Mouse (Mus musculus) lung, embryonic 14.5 days (tissue): ENCODE data around the gene Gm266. TPM values are rescaled to one million over a fixed set of nuclear protein-coding genes. Genes with fewer than 3 reads are reported as not detected.

Experiments used
- ATAC-seq: fragments of 200-750 bp; cut with Nextera tagmentation; 2 replicates; pipeline ENCODE4 v1.8.0; 2017; ENCODE audit warnings: mild to moderate bottlenecking, moderate TSS enrichment, moderate library complexity; ENCODE audit not compliant: insufficient read depth
- DNase-seq: peaks from one replicate; pipeline ENCODE4 v3.0.0-alpha.2; 2015
- H3K27ac ChIP-seq: fragments of 300-500 bp; sonication (generic); 2 replicates; pipeline ENCODE4 v1.5.1; 2014; ENCODE audit warnings: low read depth, mild to moderate bottlenecking, moderate library complexity
- H3K27me3 ChIP-seq: fragments of 300-500 bp; sonication (generic); 2 replicates; pipeline ENCODE4 v1.6.1; 2014; ENCODE audit warnings: low read length, control low read depth; ENCODE audit not compliant: insufficient read depth
- H3K36me3 ChIP-seq: fragments of 300-500 bp; sonication (generic); 2 replicates; pipeline ENCODE4 v1.6.1; 2014; ENCODE audit warnings: control low read depth; ENCODE audit not compliant: insufficient read depth
- H3K4me1 ChIP-seq: fragments of 300-500 bp; sonication (generic); 2 replicates; pipeline ENCODE4 v1.6.1; 2014; ENCODE audit warnings: antibody characterized with exemption, control low read depth; ENCODE audit not compliant: insufficient read depth
- H3K4me2 ChIP-seq: fragments of 300-500 bp; sonication (generic); 2 replicates; pipeline ENCODE4 v1.6.1; 2014; ENCODE audit warnings: mild to moderate bottlenecking
- H3K4me3 ChIP-seq: fragments of 300-500 bp; sonication (generic); 2 replicates; pipeline ENCODE4 v1.5.1; 2014; ENCODE audit warnings: low read depth, low read length
- H3K9ac ChIP-seq: fragments of 300-500 bp; sonication (generic); 2 replicates; pipeline ENCODE4 v1.6.1; 2014
- H3K9me3 ChIP-seq: fragments of 300-500 bp; sonication (generic); 2 replicates; pipeline ENCODE4 v1.6.1; 2016; ENCODE audit warnings: low read depth, low read length, control low read depth
- CTCF ChIP-seq: IDR thresholded peaks from 2 replicates; pipeline ENCODE4 v1.5.1; 2016; ENCODE audit warnings: antibody characterized with exemption, low read depth
- WGBS: fragments of 180-500 bp; shearing (Covaris S2); extraction: QIAGEN DNeasy Blood & Tissue Kit; methylation state at CpG from one replicate; pipeline ENCODE4 v1.1.7; 2014; 5-methylcytosine and 5-hydroxymethylcytosine counted together
- polyA plus RNA-seq: library from polyadenylated mRNA; unstranded; fragments of >200 nt; fragmentation: Nextera tagmentation; extraction: Ambion mirVana; gene quantifications from 2 replicates; pipeline ENCODE4 v1.2.1, GENCODE M21; 2014

Gm266 gene
- polyA plus RNA-seq = 8.1 and 10.8 TPM in 2 replicates

GRCm38 (mm10) chr12:111485652-111486306, at the start of gene Gm266:
Gene Gm266 (minus strand): TSS chr12:111485823.
- Histone ChIP-seq H3K4me2 (peak within 1 kb of the TSS; percentile 91), H3K27me3 (peaks cover 34% of the 10 kb centered on the region), H3K4me3 (peak within 1 kb of the TSS; percentile 50), H3K9me3 (no peaks in the 10 kb centered on the region), H3K4me1 (peaks cover 4% of the 10 kb centered on the region; the same call in 1 of the 2 replicates), H3K36me3 (no peaks in the 10 kb centered on the region), H3K27ac (peak within 1 kb of the TSS; percentile 46; the same call in 1 of the 2 replicates), H3K9ac (peak within 1 kb of the TSS; percentile 59)
- ATAC-seq (peak; percentile 95), DNase-seq (peak; percentile 79)
- TF ChIP-seq CTCF = no peak
- whole genome bisulfite sequencing = under 1% methylated on average over 57 of the region's 58 CpGs

GRCm38 (mm10) chr12:111535281-111535680, 49.7 kb upstream of the Gm266 start:
- ATAC-seq (no peak), DNase-seq (no peak)
- Histone ChIP-seq H3K36me3 (peaks cover 16% of the 10 kb centered on the region), H3K27ac (no peak overlapping the region), H3K4me3 (no peak overlapping the region), H3K4me1 (0 out of 2 replicates have a peak, but pooled peaks cover 3% of the 10 kb centered on the region), H3K4me2 (no peak overlapping the region), H3K27me3 (no peaks in the 10 kb centered on the region), H3K9ac (no peak overlapping the region), H3K9me3 (no peaks in the 10 kb centered on the region)
- no peak for TF ChIP-seq CTCF
- 36% methylated on average over 6 of the region's 6 CpGs for WGBS

DNA sequence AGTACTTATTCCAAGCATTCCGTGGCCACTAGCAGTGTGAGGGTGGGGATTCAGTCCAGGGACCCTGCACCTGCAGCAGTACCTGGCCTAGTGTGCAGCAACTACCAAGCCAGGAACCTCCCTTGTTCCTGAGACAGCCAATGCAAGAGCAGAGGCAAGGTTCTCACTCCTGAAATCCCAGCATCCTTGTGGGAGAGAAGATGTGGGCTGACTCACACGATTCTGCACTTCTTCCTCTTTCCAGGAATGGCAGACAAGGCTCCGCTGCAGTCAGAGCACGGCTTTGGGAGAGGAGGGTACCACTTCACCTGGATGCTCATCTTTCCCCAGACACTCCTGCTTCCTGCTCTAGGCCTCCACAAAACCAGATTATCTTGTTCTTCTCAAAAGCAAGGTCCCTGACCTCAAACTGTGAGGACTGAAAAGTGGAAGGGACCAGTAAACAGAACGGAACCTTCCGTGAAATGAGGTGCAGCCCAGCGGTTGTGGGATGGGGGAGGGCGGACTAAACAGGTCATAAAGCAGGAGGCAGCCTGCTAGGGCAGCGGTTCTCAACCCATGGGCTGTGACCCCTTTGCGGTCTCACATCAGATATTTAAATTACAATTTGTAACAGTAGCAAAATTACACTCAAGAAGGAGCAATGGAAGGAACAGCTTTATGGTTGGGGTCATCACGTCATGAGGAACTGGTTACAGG, 47.6 kb upstream of the Gm266 start:
- ATAC-seq (no peak), DNase-seq (no peak)
- 48% methylated on average over 11 of the region's 11 CpGs for WGBS
- no peaks in the 10 kb centered on the region for H3K36me3 ChIP-seq
- H3K27me3 ChIP-seq = no peaks in the 10 kb centered on the region
- no peak for TF ChIP-seq CTCF
- 0 out of 2 replicates have a peak, but pooled peaks cover 3% of the 10 kb centered on the region for H3K4me1 ChIP-seq
- no peak overlapping the region for H3K27ac ChIP-seq
- no peaks in the 10 kb centered on the region for H3K9me3 ChIP-seq
- no peak overlapping the region for H3K4me2 ChIP-seq
- H3K4me3 ChIP-seq = no peak overlapping the region
- H3K9ac ChIP-seq = no peak overlapping the region

DNA sequence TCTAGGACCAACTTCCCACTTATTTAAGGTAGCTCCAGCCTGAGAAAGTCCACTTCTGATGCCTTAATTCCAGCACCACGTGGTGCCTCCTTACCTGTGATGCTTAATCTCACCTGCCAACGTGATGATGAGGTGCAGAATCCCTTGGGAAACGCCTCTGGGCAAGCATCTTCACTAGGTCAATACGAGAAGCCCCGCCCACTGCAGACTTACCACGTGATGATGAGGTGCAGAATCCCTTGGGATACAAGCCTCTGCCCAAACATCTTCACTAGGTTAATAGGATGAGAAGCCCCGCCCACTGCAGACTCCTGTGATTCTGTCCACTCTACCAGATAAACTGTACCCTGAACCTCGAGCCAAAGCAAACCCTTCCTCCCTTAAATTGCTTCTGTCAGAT, 43.6 kb upstream of the Gm266 start:
- H3K4me3 ChIP-seq = no peak overlapping the region
- H3K4me1 ChIP-seq = no peaks in the 10 kb centered on the region
- 12% methylated on average over 8 of the region's 8 CpGs for WGBS
- H3K27me3 ChIP-seq = no peaks in the 10 kb centered on the region
- no peak overlapping the region for H3K27ac ChIP-seq
- no peak overlapping the region for H3K4me2 ChIP-seq
- DNase-seq (no peak), ATAC-seq (no peak)
- H3K36me3 ChIP-seq = no peaks in the 10 kb centered on the region
- no peak for TF ChIP-seq CTCF
- no peaks in the 10 kb centered on the region for H3K9me3 ChIP-seq
- no peak overlapping the region for H3K9ac ChIP-seq

DNA sequence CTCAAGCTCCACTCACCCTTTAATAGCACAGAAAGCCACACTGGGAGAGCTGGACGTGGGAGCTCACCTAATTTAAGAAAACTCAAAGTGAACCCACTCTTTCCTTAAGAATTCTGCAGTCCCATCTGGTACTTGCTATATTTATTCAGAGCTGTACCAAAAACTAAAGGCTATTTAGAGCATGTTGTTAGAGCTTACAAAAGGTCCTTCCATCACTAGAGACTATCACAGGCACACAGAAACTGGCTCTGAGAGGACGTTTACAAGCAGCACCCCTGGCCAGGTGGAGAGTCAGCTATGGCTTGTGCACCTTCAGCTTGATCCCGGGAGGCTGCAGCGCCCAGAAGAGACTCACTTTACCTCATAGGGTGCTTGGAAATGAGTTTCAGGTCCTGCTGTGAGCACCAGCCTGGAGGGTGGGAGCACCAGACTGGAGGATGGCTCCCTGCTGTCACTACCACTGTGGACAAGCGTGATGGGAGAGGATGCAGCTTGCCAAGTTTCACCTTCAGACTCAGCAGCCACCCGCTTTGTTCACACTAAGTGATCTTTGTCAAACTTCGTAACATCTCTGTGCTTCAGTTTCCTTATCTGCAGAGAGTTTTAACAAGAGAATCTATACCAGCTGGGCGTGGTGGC, 42.1 kb upstream of the Gm266 start:
- Histone ChIP-seq H3K27me3 (no peaks in the 10 kb centered on the region), H3K9me3 (no peaks in the 10 kb centered on the region), H3K4me1 (no peaks in the 10 kb centered on the region), H3K4me3 (no peak overlapping the region), H3K9ac (no peak overlapping the region), H3K27ac (no peak overlapping the region), H3K36me3 (no peaks in the 10 kb centered on the region), H3K4me2 (no peak overlapping the region)
- WGBS = 48% methylated on average over 8 of the region's 8 CpGs
- ATAC-seq = no peak
- DNase-seq = no peak
- TF ChIP-seq CTCF = no peak

GRCm38 (mm10) chr12:111524883-111525282, 39.3 kb upstream of the Gm266 start:
- H3K27me3 ChIP-seq = no peaks in the 10 kb centered on the region
- no peak for ATAC-seq
- H3K4me3 ChIP-seq = no peak overlapping the region
- H3K36me3 ChIP-seq = no peaks in the 10 kb centered on the region
- TF ChIP-seq CTCF = no peak
- H3K4me2 ChIP-seq = no peak overlapping the region
- no peak overlapping the region for H3K9ac ChIP-seq
- no peak overlapping the region for H3K27ac ChIP-seq
- no peak for DNase-seq
- WGBS = 78% methylated on average over 3 of the region's 3 CpGs
- no peaks in the 10 kb centered on the region for H3K9me3 ChIP-seq
- no peaks in the 10 kb centered on the region for H3K4me1 ChIP-seq

DNA sequence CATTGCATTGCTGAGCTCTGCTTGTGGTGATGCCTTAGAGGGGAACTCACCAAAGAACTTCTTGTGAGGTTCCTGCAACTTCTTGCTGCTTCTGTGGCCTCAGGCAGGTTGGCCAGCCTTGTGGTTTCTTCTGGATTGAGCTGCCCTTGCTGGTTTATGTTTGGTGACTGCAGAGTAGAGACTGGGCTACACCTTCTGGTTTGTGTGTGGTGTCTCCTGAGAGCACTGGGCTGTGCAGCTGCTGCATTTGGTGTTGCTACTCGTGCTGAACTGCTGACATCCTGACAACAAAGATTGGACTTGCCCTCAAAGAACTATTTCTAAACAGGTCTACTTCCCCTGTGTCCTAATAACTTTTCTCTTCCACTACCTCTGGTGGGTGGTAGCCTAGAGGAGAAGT, 38.8 kb upstream of the Gm266 start:
- WGBS = 55% methylated on average over 1 of the region's 1 CpGs
- ATAC-seq (no peak), DNase-seq (no peak)
- H3K9me3 ChIP-seq = no peaks in the 10 kb centered on the region
- no peak overlapping the region for H3K27ac ChIP-seq
- no peaks in the 10 kb centered on the region for H3K36me3 ChIP-seq
- TF ChIP-seq CTCF = no peak
- no peak overlapping the region for H3K4me2 ChIP-seq
- H3K9ac ChIP-seq = no peak overlapping the region
- no peaks in the 10 kb centered on the region for H3K4me1 ChIP-seq
- no peaks in the 10 kb centered on the region for H3K27me3 ChIP-seq
- H3K4me3 ChIP-seq = no peak overlapping the region
